Mouse (Mus musculus) lung, postnatal 4 days (tissue): Measurements from ENCODE around the gene Gm10837.

Experiments used
- DNase-seq, 2 experiments: peaks; one replicate each; pipeline ENCODE4 v3.0.0; 2021

The Gm10837 gene

DNA sequence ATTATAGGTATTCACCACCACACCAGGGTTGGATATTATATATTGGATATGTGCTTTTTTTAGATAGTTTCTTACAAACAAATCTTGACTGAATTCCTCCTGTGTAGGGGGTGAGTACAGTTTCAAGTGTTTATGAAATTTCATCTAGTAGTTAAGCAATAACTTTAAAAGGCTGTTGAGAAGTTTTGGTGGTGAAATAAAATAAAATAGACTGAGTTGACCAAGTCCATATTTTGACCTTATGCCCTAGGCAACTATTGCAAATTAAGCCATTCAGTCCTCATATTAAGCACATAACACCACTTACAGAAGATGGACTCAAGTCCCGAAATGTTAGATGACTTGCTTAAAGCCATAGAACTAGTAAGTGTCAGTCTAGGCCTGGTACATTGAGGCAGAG, 45.6 kb downstream of the Gm10837 start:
- no peak for DNase-seq
